Mouse (Mus musculus) gastrocnemius, postnatal 4 days (tissue): ENCODE data around the gene Igsf10. TPM values are rescaled to one million over a fixed set of nuclear protein-coding genes. Genes with fewer than 3 reads are reported as not detected.

Source experiments
- DNase-seq, 2 experiments: peaks; one replicate each; pipeline ENCODE4 v3.0.0; 2021 to 2022; ENCODE audit warnings: low spot score in 2 of 2, mixed read lengths in 2 of 2
- total RNA-seq, 2 experiments: library from RNA; stranded (reverse); gene quantifications; 2 replicates each; pipeline ENCODE4 v1.2.3; 2021

Igsf10 gene
- total RNA-seq, 2 experiments from 2014 or later, result 38.9 to 45.0 TPM

GRCm38 (mm10) chr3:59293437-59294199 lies 50.6 kb downstream of the Igsf10 start:
- DNase-seq, result no peak

DNA sequence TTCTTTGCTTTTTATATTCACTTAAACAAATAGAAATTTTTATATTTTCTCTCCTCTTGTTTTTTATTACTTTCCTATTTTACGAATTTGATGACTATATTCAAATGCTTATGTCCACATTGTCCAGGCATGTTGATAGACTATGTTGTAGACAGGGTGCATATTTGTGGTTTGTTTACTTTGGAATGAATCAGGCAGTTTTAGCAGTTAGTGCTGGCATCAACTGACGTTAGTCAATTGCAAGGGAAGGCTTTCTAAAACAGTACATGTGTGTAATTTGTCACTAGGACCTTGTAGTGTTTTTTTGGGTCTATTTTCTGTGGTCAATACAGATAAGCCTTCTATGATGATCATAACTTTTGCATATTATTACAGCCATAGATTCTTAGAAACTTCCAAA lies 53.6 kb downstream of the Igsf10 start:
- no peak for DNase-seq

- DNase-seq, result no peak
Observed at GRCm38 (mm10) chr3:59278620-59279019, 65.6 kb downstream of the Igsf10 start.

- DNase-seq, result no peak
Observed at GRCm38 (mm10) chr3:59278254-59278533, 66.0 kb downstream of the Igsf10 start.

DNA sequence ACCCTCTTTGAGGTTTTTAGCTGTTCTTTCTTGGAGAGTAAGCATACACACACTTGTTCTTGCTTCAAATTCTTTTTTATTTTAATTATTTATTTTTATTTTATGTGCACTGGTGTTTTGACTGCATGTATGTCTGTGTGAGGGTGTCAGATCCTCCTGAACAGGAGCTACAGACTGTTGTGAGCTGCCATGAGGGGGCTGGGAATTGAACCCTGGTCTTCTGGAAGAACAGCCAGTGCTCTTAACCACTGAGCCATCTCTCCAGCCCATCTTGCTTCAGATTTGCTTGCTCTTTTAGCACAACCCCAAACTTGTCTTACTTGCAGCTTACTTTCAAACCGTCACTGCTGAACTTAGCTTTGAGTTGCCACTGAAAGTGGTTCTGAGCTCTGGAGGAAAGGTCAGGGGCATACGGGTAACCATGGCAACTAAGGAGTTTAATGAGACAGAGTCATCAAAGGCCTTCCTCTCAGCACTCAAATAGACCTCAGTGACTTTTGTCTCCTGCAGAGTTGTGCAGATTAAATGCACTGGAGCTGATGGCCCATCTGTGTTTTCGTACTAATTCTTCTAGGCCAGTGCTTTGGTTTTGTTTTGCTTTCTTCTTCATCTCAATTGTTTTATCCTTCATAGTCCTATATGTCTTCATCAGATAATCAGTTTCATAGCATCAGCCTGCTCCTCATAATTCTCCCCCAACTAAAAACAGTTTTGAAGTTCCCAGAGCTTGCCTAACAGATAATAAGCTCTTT lies 66.5 kb downstream of the Igsf10 start:
- no peak for DNase-seq

DNA sequence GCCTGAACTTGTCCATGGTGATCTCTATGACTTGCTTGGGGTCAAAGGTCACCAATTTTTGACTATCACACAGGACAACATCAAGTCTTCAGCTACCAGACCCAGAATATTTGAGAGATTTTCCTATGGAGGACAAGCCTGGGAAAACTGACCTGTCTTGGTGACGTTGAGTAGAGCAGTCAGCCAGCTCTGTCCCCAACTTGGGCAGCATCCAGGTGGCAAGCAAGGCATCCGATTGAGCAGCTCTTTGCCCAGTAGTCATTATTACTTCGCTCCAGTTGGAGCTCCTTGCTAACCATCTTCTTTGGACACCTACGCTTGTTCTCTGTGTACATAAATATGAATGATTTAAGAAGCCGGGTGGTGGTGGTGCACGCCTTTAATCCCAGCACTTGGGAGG lies 73.4 kb downstream of the Igsf10 start:
- no peak for DNase-seq

Other genes with a start within 250 kb of the Igsf10 start
- gene Gpr171, start 242.6 kb downstream of the Igsf10 start, total RNA-seq, result under 1 TPM; 0.12 to 0.23 TPM
- 1 to 10 TPM; 1.0 to 1.7 TPM for gene P2ry14, start 190.8 kb downstream of the Igsf10 start, total RNA-seq
- gene Gpr87, start 149.3 kb downstream of the Igsf10 start, total RNA-seq, result not detected
- gene P2ry13, start 133.5 kb downstream of the Igsf10 start, total RNA-seq, result 1 to 10 TPM; 1.3 to 2.0 TPM
- 1 to 10 TPM; 4.0 TPM for gene P2ry12, start 81.5 kb downstream of the Igsf10 start, total RNA-seq